Mouse (Mus musculus) stomach, postnatal 0 days (tissue): ENCODE results near the gene Vwce. TPM values are rescaled to one million over a fixed set of nuclear protein-coding genes. Genes with fewer than 3 reads are reported as not detected.

ENCODE experiments used
- ATAC-seq: fragments of 200-750 bp; cut with Nextera tagmentation; 2 replicates; pipeline ENCODE4 v1.8.0; 2017; ENCODE audit not compliant: low FRiP score, low TSS enrichment
- DNase-seq: peaks from one replicate; pipeline ENCODE4 v3.0.0-alpha.2; 2016; ENCODE audit warnings: low spot score
- H3K27ac ChIP-seq: fragments of 300-500 bp; sonication (generic); replicated peaks from 2 replicates; pipeline ENCODE4 v1.5.1; 2014; ENCODE audit warnings: mild to moderate bottlenecking, control low read depth
- H3K27me3 ChIP-seq: fragments of 300-500 bp; sonication (generic); 2 replicates; pipeline ENCODE4 v1.6.1; 2014; ENCODE audit warnings: low read length; ENCODE audit not compliant: control insufficient read depth, insufficient read depth
- H3K36me3 ChIP-seq: fragments of 300-500 bp; sonication (generic); 2 replicates; pipeline ENCODE4 v1.6.1; 2014; ENCODE audit warnings: low read length, mixed read lengths; ENCODE audit not compliant: control insufficient read depth, insufficient read depth
- H3K4me1 ChIP-seq: fragments of 300-500 bp; sonication (generic); replicated peaks from 2 replicates; pipeline ENCODE4 v1.6.1; 2014; ENCODE audit warnings: antibody characterized with exemption; ENCODE audit not compliant: control insufficient read depth, insufficient read depth
- H3K4me2 ChIP-seq: fragments of 300-500 bp; sonication (generic); replicated peaks from 2 replicates; pipeline ENCODE4 v1.6.1; 2014; ENCODE audit warnings: low read depth, mild to moderate bottlenecking, control low read depth, moderate library complexity
- H3K4me3 ChIP-seq: fragments of 300-500 bp; sonication (generic); 2 replicates; pipeline ENCODE4 v1.5.1; 2014; ENCODE audit warnings: low read depth, low read length, control low read depth
- H3K9ac ChIP-seq: fragments of 300-500 bp; sonication (generic); 2 replicates; pipeline ENCODE4 v1.6.1; 2014; ENCODE audit warnings: mild to moderate bottlenecking, low read length, control low read depth, mixed read lengths
- H3K9me3 ChIP-seq: fragments of 300-500 bp; sonication (generic); 2 replicates; pipeline ENCODE4 v1.6.1; 2016; ENCODE audit warnings: low read length; ENCODE audit not compliant: control insufficient read depth
- CTCF ChIP-seq: IDR thresholded peaks from 2 replicates; pipeline ENCODE4 v1.5.1; 2016; ENCODE audit warnings: antibody characterized with exemption, low read depth, mild to moderate bottlenecking, moderate library complexity
- EP300 ChIP-seq: optimal IDR thresholded peaks from 2 replicates; pipeline ENCODE3; 2016; ENCODE audit warnings: antibody characterized with exemption
- WGBS: fragments of 180-500 bp; shearing (Covaris S2); extraction: QIAGEN DNeasy Blood & Tissue Kit; methylation state at CpG from one replicate; pipeline ENCODE4 v1.1.7; 2014; 5-methylcytosine and 5-hydroxymethylcytosine counted together
- polyA plus RNA-seq: library from polyadenylated mRNA; unstranded; fragments of >200 nt; fragmentation: Nextera tagmentation; extraction: Ambion mirVana; gene quantifications from 2 replicates; pipeline ENCODE4 v1.2.1, GENCODE M21; 2015

The Vwce gene
- 0.51 and 0.61 TPM in 2 replicates for polyA plus RNA-seq

- Histone ChIP-seq H3K9me3 (no peaks in the 10 kb centered on the region), H3K4me1 (peaks cover 8% of the 10 kb centered on the region; the same call in 1 of the 2 replicates), H3K36me3 (peaks cover under 1% of the 10 kb centered on the region), H3K9ac (peak within 1 kb of the TSS; percentile 56), H3K4me3 (peak within 1 kb of the TSS; percentile 39), H3K4me2 (peak within 1 kb of the TSS; percentile 86), H3K27ac (no peak within 1 kb of the TSS), H3K27me3 (no peaks in the 10 kb centered on the region; the same call in 1 of the 2 replicates)
- ATAC-seq (peak; percentile 75), DNase-seq (peak; percentile 68)
- WGBS, result 2% methylated on average over 32 of the region's 32 CpGs
- no peak for TF ChIP-seq EP300
- peak; percentile 60 for TF ChIP-seq CTCF
These were observed at the start of gene Vwce for GRCm38 (mm10) chr19:10634106-10634871. Gene Vwce (plus strand): TSS chr19:10634213.

GRCm38 (mm10) chr19:10585112-10585511, 48.9 kb upstream of the Vwce start:
- peak; percentile 49; the same call in 1 of the 2 replicates for ATAC-seq
- H3K4me3 ChIP-seq, result no peak overlapping the region
- no peak for DNase-seq
- no peak overlapping the region for H3K9ac ChIP-seq
- H3K9me3 ChIP-seq, result no peaks in the 10 kb centered on the region
- H3K36me3 ChIP-seq, result no peaks in the 10 kb centered on the region
- H3K4me1 ChIP-seq, result no peaks in the 10 kb centered on the region
- no peak overlapping the region for H3K4me2 ChIP-seq
- H3K27ac ChIP-seq, result no peak overlapping the region
- 84% methylated on average over 8 of the region's 8 CpGs for WGBS
- H3K27me3 ChIP-seq, result no peaks in the 10 kb centered on the region
- TF ChIP-seq EP300 (no peak), CTCF (no peak)

- H3K27me3 ChIP-seq, result no peaks in the 10 kb centered on the region
- no peaks in the 10 kb centered on the region for H3K36me3 ChIP-seq
- DNase-seq (no peak), ATAC-seq (no peak)
- 87% methylated on average over 8 of the region's 8 CpGs for WGBS
- no peaks in the 10 kb centered on the region for H3K9me3 ChIP-seq
- no peak overlapping the region for H3K4me3 ChIP-seq
- no peak overlapping the region for H3K4me2 ChIP-seq
- no peak overlapping the region for H3K9ac ChIP-seq
- TF ChIP-seq EP300 (no peak), CTCF (no peak)
- H3K4me1 ChIP-seq, result no peaks in the 10 kb centered on the region
- no peak overlapping the region for H3K27ac ChIP-seq
These were observed 46.8 kb upstream of the Vwce start for GRCm38 (mm10) chr19:10587231-10587630.

DNA sequence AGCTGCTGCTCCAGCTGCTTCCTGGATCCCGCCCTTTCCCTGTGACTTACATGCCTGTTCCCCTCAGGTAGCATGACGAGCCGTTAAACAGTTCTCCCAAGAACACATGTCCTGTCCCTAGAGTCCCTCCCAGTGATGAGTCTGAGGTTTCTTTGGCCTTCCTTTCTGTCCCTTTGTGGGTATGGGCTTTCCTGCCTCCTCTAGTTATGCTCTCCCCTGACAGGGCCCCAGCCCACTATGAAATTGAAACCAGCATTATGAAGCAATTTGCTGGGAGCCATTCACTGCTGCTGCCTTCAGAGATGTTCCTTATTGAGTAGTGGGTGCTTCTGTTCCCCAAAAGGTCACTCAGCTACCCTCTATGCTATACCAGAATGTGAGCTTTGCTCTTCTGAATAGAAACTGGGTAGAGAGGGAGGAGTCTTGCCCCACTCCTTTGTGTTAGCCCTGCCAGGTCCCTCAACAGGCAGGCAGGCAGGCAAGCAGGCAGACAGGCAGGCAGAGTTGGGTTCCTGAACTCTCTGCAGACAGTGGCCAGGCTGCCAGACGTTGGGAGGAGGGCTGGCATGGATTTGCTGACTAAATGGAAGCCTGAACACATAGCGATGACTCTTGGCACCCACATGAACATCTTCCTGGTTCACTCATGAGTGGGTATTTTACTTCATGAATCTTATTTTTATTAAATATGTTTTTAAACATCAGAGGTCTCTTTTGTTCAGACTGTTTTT, 44.7 kb upstream of the Vwce start:
- DNase-seq (no peak), ATAC-seq (no peak)
- no peaks in the 10 kb centered on the region for H3K36me3 ChIP-seq
- no peak overlapping the region for H3K4me3 ChIP-seq
- no peaks in the 10 kb centered on the region for H3K4me1 ChIP-seq
- no peak overlapping the region for H3K9ac ChIP-seq
- H3K27me3 ChIP-seq, result no peaks in the 10 kb centered on the region
- H3K9me3 ChIP-seq, result no peaks in the 10 kb centered on the region
- WGBS, result 57% methylated on average over 5 of the region's 5 CpGs
- no peak for TF ChIP-seq CTCF
- no peak for TF ChIP-seq EP300
- no peak overlapping the region for H3K4me2 ChIP-seq
- H3K27ac ChIP-seq, result no peak overlapping the region

DNA sequence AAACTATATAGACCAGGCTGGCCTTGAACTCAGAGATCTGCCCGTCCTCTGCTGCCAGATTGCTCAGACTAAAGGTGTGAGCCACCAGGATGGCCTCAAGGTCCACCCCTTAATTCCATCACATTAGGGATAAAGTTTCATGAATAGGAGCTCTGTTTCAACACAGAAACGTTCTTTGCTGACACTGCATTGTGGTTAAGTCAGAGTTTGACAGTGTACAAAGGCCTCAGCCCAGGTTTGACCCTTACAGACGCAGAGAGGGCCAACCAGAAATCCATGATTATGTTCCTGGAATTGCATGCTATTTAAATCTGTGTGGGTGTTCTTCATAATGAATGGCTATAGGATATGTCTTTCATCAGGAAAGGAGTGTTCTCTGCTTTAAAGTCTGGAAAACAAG, 43.7 kb upstream of the Vwce start:
- ATAC-seq (no peak), DNase-seq (no peak)
- TF ChIP-seq EP300 (no peak), CTCF (no peak)
- Histone ChIP-seq H3K4me2 (no peak overlapping the region), H3K9ac (no peak overlapping the region), H3K27ac (no peak overlapping the region), H3K36me3 (no peaks in the 10 kb centered on the region), H3K27me3 (no peaks in the 10 kb centered on the region), H3K9me3 (no peaks in the 10 kb centered on the region), H3K4me1 (no peaks in the 10 kb centered on the region), H3K4me3 (no peak overlapping the region)
- WGBS, result 57% methylated on average over 3 of the region's 3 CpGs
